ENCODE assay signal across 27 mouse cellular contexts in genomic region chr3:127820400-127820799, GRCm38 (mm10). TPM values are rescaled to one million over a fixed set of nuclear protein-coding genes. Genes with fewer than 3 reads are reported as not detected.
A peak's percentile ranks its signal among the peaks of the same experiment; 100 is the strongest.
DNase-seq lines count a peak whose midpoint lies in the region; ATAC-seq and TF ChIP-seq lines count a peak whose summit lies in the region.
"Had no signal": no experiment of that assay in that cellular context is flagged by ENCODE, and none has a peak within 500 bp of the region (broad histone marks: within the 10 kb centered on the region; RNA-seq: fewer than 3 reads in every experiment).

No protein-coding gene starts in this region.

- H3K9me3 ChIP-seq in liver, embryonic 15.5 days (replicated peaks), result no peaks in the 10 kb centered on the region
- no peaks in the 10 kb centered on the region for H3K9me3 ChIP-seq in liver, embryonic 12.5 days (replicated peaks)
- H3K9me3 ChIP-seq: embryonic facial prominence, embryonic 10.5 days; embryonic facial prominence, embryonic 12.5 days; forebrain, embryonic 10.5 days; forebrain, embryonic 12.5 days; G1E had no signal

- intact Hi-C loops in gastrocnemius, adult 2 months (cut with DNase I), result no loop called here
- intact Hi-C loops in gastrocnemius, postnatal 14 days (cut with DNase I; ENCODE audit: low total_unique reads), result no loop called here

- no peak overlapping the region for H3K9ac ChIP-seq in liver, embryonic 15.5 days
- no peak overlapping the region for H3K9ac ChIP-seq in liver, embryonic 12.5 days
- H3K9ac ChIP-seq: embryonic facial prominence, embryonic 12.5 days; forebrain, embryonic 12.5 days had no signal

- peak overlapping the region; percentile 87 for H3K27ac ChIP-seq in gastrocnemius, adult 2 months
- H3K27ac ChIP-seq in liver, embryonic 15.5 days (replicated peaks), result 0 out of 2 replicates have a peak overlapping the region, but pooled peaks have one; percentile 33
- no peak overlapping the region for H3K27ac ChIP-seq in liver, embryonic 12.5 days
- H3K27ac ChIP-seq: embryonic facial prominence, embryonic 10.5 days; embryonic facial prominence, embryonic 12.5 days; forebrain, embryonic 10.5 days; forebrain, embryonic 12.5 days had no signal

- H3K36me3 ChIP-seq in liver, embryonic 15.5 days (replicated peaks), result peaks cover 31% of the 10 kb centered on the region
- H3K36me3 ChIP-seq in liver, embryonic 12.5 days, result peaks cover 49% of the 10 kb centered on the region

- ATAC-seq in liver, embryonic 15.5 days (ENCODE audit: insufficient read depth), result no peak
- no peak for ATAC-seq in liver, embryonic 12.5 days
- ATAC-seq in erythroblast, adult 5-6 weeks (replicated peaks; ENCODE audit: low FRiP score, poor library complexity, severe bottlenecking), result 0 out of 2 replicates have a peak, but pooled peaks have one; percentile 9
- ATAC-seq: activated CD4-positive, CD25-positive, alpha-beta regulatory T cell, adult 4 months; CD4-positive, CD25-positive, alpha-beta regulatory T cell, adult 4 months; forebrain, embryonic 14.5 days; forebrain, embryonic 16.5 days; Patski had no signal

- no peak overlapping the region for H3K4me2 ChIP-seq in liver, embryonic 15.5 days
- no peak overlapping the region for H3K4me2 ChIP-seq in liver, embryonic 12.5 days
- H3K4me2 ChIP-seq: embryonic facial prominence, embryonic 12.5 days; forebrain, embryonic 12.5 days had no signal

- no peak overlapping the region; the same call in 1 of the 2 replicates for H3K4me3 ChIP-seq in gastrocnemius, adult 2 months
- no peak overlapping the region for H3K4me3 ChIP-seq in liver, embryonic 15.5 days (replicated peaks)
- no peak overlapping the region for H3K4me3 ChIP-seq in liver, embryonic 12.5 days
- H3K4me3 ChIP-seq: embryonic facial prominence, embryonic 10.5 days; embryonic facial prominence, embryonic 12.5 days; erythroblast, embryonic 14.5 days; forebrain, embryonic 10.5 days; forebrain, embryonic 12.5 days had no signal

- no peak for TF ChIP-seq CTCF in gastrocnemius, adult 2 months (IDR thresholded peaks at IDR 0.05)

- H3K27me3 ChIP-seq in liver, embryonic 15.5 days, result no peaks in the 10 kb centered on the region
- H3K27me3 ChIP-seq in liver, embryonic 12.5 days (replicated peaks), result no peaks in the 10 kb centered on the region
- H3K27me3 ChIP-seq: CH12.LX; embryonic facial prominence, embryonic 12.5 days; forebrain, embryonic 12.5 days; Patski had no signal

- peaks cover 39% of the 10 kb centered on the region for H3K4me1 ChIP-seq in liver, embryonic 15.5 days (replicated peaks)
- peaks cover 42% of the 10 kb centered on the region for H3K4me1 ChIP-seq in liver, embryonic 12.5 days

- WGBS in liver, embryonic 15.5 days (ENCODE audit: insufficient replicate concordance), result 61% methylated on average over 1 of the region's 1 CpGs
- 86% methylated on average over 1 of the region's 1 CpGs for WGBS in liver, embryonic 12.5 days (ENCODE audit: insufficient replicate concordance)

- DNase-seq in gastrocnemius, adult 2 months, result no peak
- DNase-seq in gastrocnemius, postnatal 14 days, result no peak
- DNase-seq in right cerebral cortex, postnatal 4 days, result no peak
- DNase-seq: adrenal gland, adult 8-10 months; adrenal gland, postnatal 14 days; adrenal gland, postnatal 36 days; B cell, adult 2 months; cerebellum, adult 11-12 months; cerebellum, adult 2 months; cerebellum, adult 9-10 months; cerebellum, postnatal 10 days; cerebellum, postnatal 25 days had no signal

RNA-seq across cellular contexts. Expression of gene Ap1ar, which starts 16.9 kb away (rescaled TPM):
- 10 to 100 TPM; 22.2 to 25.1 TPM for total RNA-seq in gastrocnemius, adult 2 months (2021)
- total RNA-seq in gastrocnemius, postnatal 14 days (2021), result 10 to 100 TPM; 15.3 to 16.4 TPM
- polyA plus RNA-seq in liver, embryonic 15.5 days (2015; fragmentation: Nextera tagmentation; extraction: Ambion mirVana), result 19.1 and 19.2 TPM in 2 replicates
- 37.3 and 39.3 TPM in 2 replicates for polyA plus RNA-seq in liver, embryonic 12.5 days (2016; fragmentation: Nextera tagmentation; extraction: Ambion mirVana)
- total RNA-seq in erythroblast, adult 5-6 weeks (2015; ENCODE audit: low replicate concordance), result 11.9 and 22.4 TPM in 2 replicates
- 31.9 and 51.7 TPM in 2 replicates for total RNA-seq in erythroblast, adult 5-6 weeks (2017; ENCODE audit: low replicate concordance)

RNA-seq across cellular contexts. Expression of gene Tifa, which starts 30.8 kb away (rescaled TPM):
- total RNA-seq in gastrocnemius, adult 2 months (2021), result 1 to 10 TPM in 1 of 2 experiments, under 1 TPM in 1; 0.64 to 1.3 TPM
- total RNA-seq in gastrocnemius, postnatal 14 days (2021), result 1 to 10 TPM; 1.4 to 1.5 TPM
- 14.9 and 15.3 TPM in 2 replicates for polyA plus RNA-seq in liver, embryonic 15.5 days (2015; fragmentation: Nextera tagmentation; extraction: Ambion mirVana)
- polyA plus RNA-seq in liver, embryonic 12.5 days (2016; fragmentation: Nextera tagmentation; extraction: Ambion mirVana), result 12.8 and 13.7 TPM in 2 replicates
- 80.5 and 102 TPM in 2 replicates for total RNA-seq in erythroblast, adult 5-6 weeks (2015; ENCODE audit: low replicate concordance)
- 77.4 and 87.0 TPM in 2 replicates for total RNA-seq in erythroblast, adult 5-6 weeks (2017; ENCODE audit: low replicate concordance)

RNA-seq across cellular contexts. Expression of gene Alpk1, which starts 40.1 kb away (rescaled TPM):
- 1 to 10 TPM; 1.4 to 1.6 TPM for total RNA-seq in gastrocnemius, adult 2 months (2021)
- total RNA-seq in gastrocnemius, postnatal 14 days (2021), result 1 to 10 TPM in 1 of 2 experiments, under 1 TPM in 1; 0.93 to 1.7 TPM
- polyA plus RNA-seq in liver, embryonic 15.5 days (2015; fragmentation: Nextera tagmentation; extraction: Ambion mirVana), result 0.59 and 0.62 TPM in 2 replicates
- polyA plus RNA-seq in liver, embryonic 12.5 days (2016; fragmentation: Nextera tagmentation; extraction: Ambion mirVana), result 0.44 and 0.64 TPM in 2 replicates
- 1.5 and 2.9 TPM in 2 replicates for total RNA-seq in erythroblast, adult 5-6 weeks (2015; ENCODE audit: low replicate concordance)
- 2.9 and 3.0 TPM in 2 replicates for total RNA-seq in erythroblast, adult 5-6 weeks (2017; ENCODE audit: low replicate concordance)
- polyA plus RNA-seq: erythroblast, embryonic 14.5 days had no signal

Comparison
In these comparisons a context has a peak if more than half of its experiments do, and no peak if none do; other contexts are left out.
1. RNA of gene Tifa, which starts 30.8 kb away (total RNA-seq): 77.4 to 102 TPM in erythroblast, adult 5-6 weeks; 1.4 to 1.5 TPM in gastrocnemius, postnatal 14 days and 0.64 to 1.3 TPM in gastrocnemius, adult 2 months; every median in the first group is over 10 times any median in the second.